Mouse (Mus musculus): ENCODE measurements at regions not wholly inside any gene's neighbourhood (a gene's known extent, or its start where the extent isn't known, plus 50 kb on each side); places are given as distances from the start of the nearest gene placed in this dataset.

DNA sequence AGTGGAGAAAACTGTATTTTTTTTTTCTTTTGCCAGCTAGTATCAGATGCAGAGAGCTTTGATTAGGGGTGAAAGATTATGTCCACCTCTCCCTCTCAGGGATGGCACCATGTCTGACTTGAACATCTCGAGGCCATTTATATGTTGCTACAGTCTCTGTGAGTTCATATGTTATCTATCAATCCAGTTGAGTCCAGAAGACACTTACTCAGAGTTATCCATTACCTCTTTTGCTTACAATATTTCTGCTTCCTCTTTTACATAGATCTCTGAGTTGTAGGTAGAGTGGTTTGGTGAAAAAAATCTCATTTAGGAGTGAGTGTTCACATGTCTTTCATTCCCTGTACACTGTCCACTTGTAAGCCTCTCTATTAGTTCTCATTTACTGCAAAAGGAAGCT lies 524.7 kb upstream of the Pou3f4 start:
- H3K36me3 ChIP-seq (ENCODE audit: insufficient read depth): no peaks in the 10 kb centered on the region
- TF ChIP-seq CTCF (IDR thresholded peaks at IDR 0.05; ENCODE audit: low read depth): no peak
- no peaks in the 10 kb centered on the region for H3K27me3 ChIP-seq (ENCODE audit: insufficient read depth, low read length)
- H3K4me1 ChIP-seq (ENCODE audit: insufficient read depth): no peaks in the 10 kb centered on the region
- WGBS: 80% methylated on average over 1 of the region's 1 CpGs
- no peak overlapping the region for H3K4me2 ChIP-seq (ENCODE audit: low read depth)
- H3K9ac ChIP-seq: no peak overlapping the region
- ATAC-seq (no peak), DNase-seq (no peak)
- no peak overlapping the region for H3K4me3 ChIP-seq (ENCODE audit: low read depth, low read length)
- H3K27ac ChIP-seq (ENCODE audit: low read depth, low read length): no peak overlapping the region
- no peaks in the 10 kb centered on the region for H3K9me3 ChIP-seq (ENCODE audit: low read length)

DNA sequence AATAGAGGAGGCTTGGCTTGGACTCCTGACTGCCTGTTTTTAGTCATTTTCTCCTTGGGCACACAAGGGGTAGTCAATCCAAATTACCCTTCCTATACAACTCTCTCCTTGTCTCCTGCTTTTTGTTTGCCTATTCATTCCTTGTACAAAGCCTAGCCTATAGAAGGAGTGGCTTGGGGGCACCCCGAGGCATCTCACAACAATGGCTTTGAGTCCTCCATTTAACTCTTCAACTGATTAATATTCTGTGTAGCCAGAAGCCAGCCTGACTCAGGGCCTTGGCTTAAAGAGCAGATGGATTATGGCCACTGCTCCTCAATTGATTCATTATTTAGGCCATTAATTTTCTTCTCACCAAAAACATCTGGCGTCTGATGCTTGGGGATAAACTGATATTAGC lies 506.4 kb upstream of the Pou3f4 start:
- TF ChIP-seq CTCF (IDR thresholded peaks at IDR 0.05; ENCODE audit: low read depth): no peak
- Histone ChIP-seq H3K4me1 (ENCODE audit: insufficient read depth) (no peaks in the 10 kb centered on the region), H3K9me3 (ENCODE audit: low read length) (no peaks in the 10 kb centered on the region), H3K27ac (ENCODE audit: low read depth, low read length) (no peak overlapping the region), H3K36me3 (ENCODE audit: insufficient read depth) (no peaks in the 10 kb centered on the region), H3K4me2 (ENCODE audit: low read depth) (no peak overlapping the region), H3K27me3 (ENCODE audit: insufficient read depth, low read length) (no peaks in the 10 kb centered on the region), H3K4me3 (ENCODE audit: low read depth, low read length) (no peak overlapping the region), H3K9ac (no peak overlapping the region)
- no peak for DNase-seq
- no peak for ATAC-seq
- 26% methylated on average over 2 of the region's 2 CpGs for WGBS

DNA sequence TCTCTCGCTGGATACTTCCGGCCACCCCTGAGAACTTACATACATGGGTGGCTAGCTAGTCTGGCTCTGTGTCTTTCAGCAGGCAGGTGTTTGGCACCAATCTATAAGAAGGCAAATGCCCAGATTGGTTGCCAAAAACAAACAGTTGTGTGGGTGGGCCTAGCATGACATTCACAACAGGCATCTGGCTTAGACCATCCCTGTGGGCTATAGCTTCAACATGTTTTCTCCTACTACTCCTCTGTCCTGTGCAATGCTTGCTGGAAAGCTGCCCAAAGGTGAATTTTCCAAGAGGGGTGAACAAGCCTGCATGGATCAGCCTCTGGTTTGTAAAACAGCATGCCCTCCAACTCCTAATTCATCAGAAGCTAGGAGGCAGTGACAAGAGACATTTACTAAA lies 505.3 kb upstream of the Pou3f4 start:
- no peak overlapping the region for H3K4me2 ChIP-seq (ENCODE audit: low read depth)

DNA sequence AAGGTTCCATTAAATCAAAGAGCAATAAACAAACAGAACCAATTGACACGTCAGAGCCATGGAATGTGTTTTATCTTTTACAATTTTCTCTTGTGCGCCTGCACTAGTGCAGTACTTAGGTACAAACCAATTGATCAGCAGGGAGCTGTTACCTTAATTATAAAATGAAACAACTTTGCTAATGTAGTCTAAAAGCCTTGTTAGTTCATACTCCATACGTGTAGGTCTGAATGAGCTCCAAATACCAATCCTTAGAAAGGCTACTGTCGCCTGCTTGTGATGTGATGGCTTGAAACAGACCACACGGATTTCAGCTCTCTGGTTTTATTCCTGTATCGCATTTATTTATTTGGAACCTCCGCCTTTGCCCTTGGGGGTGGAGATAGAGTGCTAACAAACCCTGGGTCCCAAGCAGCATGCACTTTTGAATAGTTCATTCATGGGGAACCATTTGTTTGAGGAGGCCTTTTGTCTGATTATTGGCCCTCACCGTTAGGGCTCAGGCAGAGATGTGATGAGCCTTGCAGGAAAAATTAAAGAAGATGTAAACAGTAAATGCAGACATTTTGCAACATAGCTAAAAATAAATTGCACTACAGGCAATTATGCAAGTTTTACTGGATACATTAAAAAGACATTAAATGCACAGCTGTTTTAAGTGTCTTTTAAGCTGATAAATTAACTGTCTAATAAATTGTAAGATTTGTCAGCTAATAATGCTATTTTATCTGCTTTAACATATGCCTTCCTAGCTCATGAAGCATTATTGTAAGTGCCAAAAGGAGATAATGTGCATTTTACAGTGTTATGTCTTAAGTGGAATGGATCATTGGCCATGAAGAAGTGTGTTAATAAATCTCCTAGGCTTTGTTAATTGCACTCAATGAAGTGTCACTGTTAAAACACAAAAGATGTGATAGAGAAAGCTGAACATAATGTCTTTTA lies 496.0 kb upstream of the Pou3f4 start:
- Histone ChIP-seq H3K9me3 (ENCODE audit: low read length) (no peaks in the 10 kb centered on the region), H3K27me3 (ENCODE audit: insufficient read depth, low read length) (no peaks in the 10 kb centered on the region), H3K4me3 (ENCODE audit: low read depth, low read length) (no peak overlapping the region), H3K4me2 (ENCODE audit: low read depth) (no peak overlapping the region), H3K27ac (ENCODE audit: low read depth, low read length) (no peak overlapping the region), H3K36me3 (ENCODE audit: insufficient read depth) (no peaks in the 10 kb centered on the region), H3K9ac (no peak overlapping the region), H3K4me1 (ENCODE audit: insufficient read depth) (no peaks in the 10 kb centered on the region)
- TF ChIP-seq CTCF (IDR thresholded peaks at IDR 0.05; ENCODE audit: low read depth): no peak
- DNase-seq (peak; percentile 1), ATAC-seq (no peak)
- WGBS: 38% methylated on average over 8 of the region's 8 CpGs

More for the DNA sequence above, 505.3 kb upstream of the Pou3f4 start:
- DNase-seq (no peak), ATAC-seq (no peak)
- no peak for TF ChIP-seq CTCF (IDR thresholded peaks at IDR 0.05; ENCODE audit: low read depth)
- no peak overlapping the region for H3K9ac ChIP-seq
- no peaks in the 10 kb centered on the region for H3K36me3 ChIP-seq (ENCODE audit: insufficient read depth)
- H3K27me3 ChIP-seq (ENCODE audit: insufficient read depth, low read length): no peaks in the 10 kb centered on the region
- H3K4me3 ChIP-seq (ENCODE audit: low read depth, low read length): no peak overlapping the region
- 79% methylated on average over 2 of the region's 2 CpGs for WGBS
- H3K4me1 ChIP-seq (ENCODE audit: insufficient read depth): no peaks in the 10 kb centered on the region
- H3K27ac ChIP-seq (ENCODE audit: low read depth, low read length): no peak overlapping the region
- no peaks in the 10 kb centered on the region for H3K9me3 ChIP-seq (ENCODE audit: low read length)

DNA sequence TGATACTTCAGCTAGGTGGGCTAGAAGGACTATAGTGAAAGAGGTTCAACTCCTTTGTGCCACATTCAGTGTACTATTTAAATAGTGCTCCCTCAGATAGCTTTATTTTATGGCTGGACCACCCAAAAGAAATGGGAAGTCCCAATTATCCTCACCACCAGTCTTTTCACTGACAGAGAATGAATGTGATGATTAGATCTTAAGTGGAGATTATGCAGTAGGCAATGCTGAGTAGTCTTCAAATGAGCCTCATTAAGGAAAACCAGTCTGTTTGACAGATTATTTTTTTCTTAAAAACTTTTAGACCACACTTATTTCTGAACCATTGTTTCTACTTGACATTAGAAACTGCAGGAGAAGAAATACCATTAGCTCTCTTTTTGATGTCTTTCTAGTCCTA lies 493.8 kb upstream of the Pou3f4 start:
- H3K27me3 ChIP-seq (ENCODE audit: insufficient read depth, low read length): no peaks in the 10 kb centered on the region
- ATAC-seq: no peak

DNA sequence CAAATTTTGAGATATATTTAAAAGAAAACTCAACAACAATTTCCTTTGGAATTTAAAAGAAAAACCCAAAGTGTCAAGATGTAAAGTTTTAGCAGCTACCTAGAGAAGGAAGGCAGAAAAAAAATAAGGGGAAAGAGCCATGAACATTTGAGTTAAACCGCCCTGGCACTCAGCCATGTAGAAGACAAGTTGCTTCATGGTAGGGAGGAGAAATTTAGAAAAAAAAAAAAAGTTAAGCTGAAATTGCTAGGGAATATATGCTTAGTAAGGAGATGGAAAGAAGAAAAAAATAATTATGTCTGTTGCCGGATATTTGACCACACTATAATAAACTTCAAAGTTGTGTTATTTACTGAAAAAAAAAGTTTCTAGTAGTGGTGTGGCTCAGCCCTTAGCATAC lies 479.8 kb upstream of the Pou3f4 start:
- Histone ChIP-seq H3K27me3 (ENCODE audit: insufficient read depth, low read length) (no peaks in the 10 kb centered on the region), H3K4me2 (ENCODE audit: low read depth) (no peak overlapping the region), H3K36me3 (ENCODE audit: insufficient read depth) (no peaks in the 10 kb centered on the region), H3K4me1 (ENCODE audit: insufficient read depth) (no peaks in the 10 kb centered on the region), H3K27ac (ENCODE audit: low read depth, low read length) (no peak overlapping the region), H3K4me3 (ENCODE audit: low read depth, low read length) (no peak overlapping the region), H3K9ac (no peak overlapping the region), H3K9me3 (ENCODE audit: low read length) (no peaks in the 10 kb centered on the region)
- 91% methylated on average over 2 of the region's 2 CpGs for WGBS
- TF ChIP-seq CTCF (IDR thresholded peaks at IDR 0.05; ENCODE audit: low read depth): no peak
- ATAC-seq (no peak), DNase-seq (no peak)

More for the DNA sequence above, 493.8 kb upstream of the Pou3f4 start:
- DNase-seq: no peak
- no peak for TF ChIP-seq CTCF (IDR thresholded peaks at IDR 0.05; ENCODE audit: low read depth)
- no peaks in the 10 kb centered on the region for H3K9me3 ChIP-seq (ENCODE audit: low read length)
- no peaks in the 10 kb centered on the region for H3K4me1 ChIP-seq (ENCODE audit: insufficient read depth)
- no peak overlapping the region for H3K9ac ChIP-seq
- no peaks in the 10 kb centered on the region for H3K36me3 ChIP-seq (ENCODE audit: insufficient read depth)
- H3K27ac ChIP-seq (ENCODE audit: low read depth, low read length): no peak overlapping the region
- no peak overlapping the region for H3K4me2 ChIP-seq (ENCODE audit: low read depth)
- no peak overlapping the region for H3K4me3 ChIP-seq (ENCODE audit: low read depth, low read length)

DNA sequence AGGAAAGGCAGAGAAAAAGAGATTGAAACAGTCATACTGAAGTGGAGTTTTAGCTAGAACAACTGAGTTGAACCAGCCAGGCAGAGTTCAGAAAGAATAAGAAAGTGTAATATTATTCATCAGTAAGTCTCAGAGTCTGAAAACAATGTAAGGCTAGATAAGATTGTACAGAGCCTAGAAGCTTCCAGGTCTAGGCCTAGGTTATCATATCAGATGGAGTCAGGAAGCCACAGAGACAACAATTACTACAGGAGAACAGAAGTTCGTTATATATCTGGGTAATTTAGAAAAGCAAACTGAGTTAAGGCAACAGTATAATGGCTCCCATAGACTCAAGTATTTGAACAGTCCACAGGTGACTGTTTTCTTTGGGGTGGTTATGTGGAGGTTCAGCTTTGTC lies 479.1 kb upstream of the Pou3f4 start:
- Histone ChIP-seq H3K4me2 (ENCODE audit: low read depth) (no peak overlapping the region), H3K4me1 (ENCODE audit: insufficient read depth) (no peaks in the 10 kb centered on the region), H3K27ac (ENCODE audit: low read depth, low read length) (no peak overlapping the region), H3K36me3 (ENCODE audit: insufficient read depth) (no peaks in the 10 kb centered on the region), H3K9me3 (ENCODE audit: low read length) (no peaks in the 10 kb centered on the region), H3K4me3 (ENCODE audit: low read depth, low read length) (no peak overlapping the region), H3K9ac (no peak overlapping the region), H3K27me3 (ENCODE audit: insufficient read depth, low read length) (no peaks in the 10 kb centered on the region)
- no peak for TF ChIP-seq CTCF (IDR thresholded peaks at IDR 0.05; ENCODE audit: low read depth)
- 69% methylated on average over 1 of the region's 1 CpGs for WGBS
- ATAC-seq (no peak), DNase-seq (no peak)
